Mouse (Mus musculus) midbrain, embryonic 14.5 days (tissue): ENCODE data around the gene Eif4e3. TPM values are rescaled to one million over a fixed set of nuclear protein-coding genes. Genes with fewer than 3 reads are reported as not detected.

Source experiments
- ATAC-seq: fragments of 200-750 bp; cut with Nextera tagmentation; 2 replicates; pipeline ENCODE4 v1.8.0; 2017; ENCODE audit warnings: moderate number of reproducible peaks, moderate library complexity; ENCODE audit not compliant: low FRiP score, low TSS enrichment
- DNase-seq: peaks from one replicate; pipeline ENCODE4 v3.0.0-alpha.2; 2015
- H3K27ac ChIP-seq: fragments of 300-500 bp; sonication (generic); replicated peaks from 2 replicates; pipeline ENCODE4 v1.5.1; 2014; ENCODE audit warnings: mild to moderate bottlenecking, low read depth, low read length, moderate library complexity
- H3K27me3 ChIP-seq: fragments of 300-500 bp; sonication (generic); 2 replicates; pipeline ENCODE4 v1.6.1; 2014; ENCODE audit warnings: low read length, control low read depth, mixed read lengths; ENCODE audit not compliant: control insufficient read depth, insufficient read depth
- H3K36me3 ChIP-seq: fragments of 300-500 bp; sonication (generic); 2 replicates; pipeline ENCODE4 v1.6.1; 2014; ENCODE audit warnings: low read length, control low read depth; ENCODE audit not compliant: control insufficient read depth, insufficient read depth
- H3K4me1 ChIP-seq: fragments of 300-500 bp; sonication (generic); 2 replicates; pipeline ENCODE4 v1.6.1; 2014; ENCODE audit warnings: mild to moderate bottlenecking, antibody characterized with exemption, low read length, control low read depth; ENCODE audit not compliant: control insufficient read depth, insufficient read depth
- H3K4me2 ChIP-seq: fragments of 300-500 bp; sonication (generic); 2 replicates; pipeline ENCODE4 v1.6.1; 2014; ENCODE audit warnings: mild to moderate bottlenecking, low read length, moderate library complexity
- H3K4me3 ChIP-seq: fragments of 300-500 bp; sonication (generic); replicated peaks from 2 replicates; pipeline ENCODE4 v1.5.1; 2014; ENCODE audit warnings: low read depth, low read length
- H3K9ac ChIP-seq: fragments of 300-500 bp; sonication (generic); replicated peaks from 2 replicates; pipeline ENCODE4 v1.6.1; 2014; ENCODE audit warnings: mild to moderate bottlenecking, low read length, moderate library complexity
- H3K9me3 ChIP-seq: fragments of 300-500 bp; sonication (generic); 2 replicates; pipeline ENCODE4 v1.6.1; 2016; ENCODE audit warnings: low read length, control low read depth, mixed read lengths; ENCODE audit not compliant: control insufficient read depth
- WGBS: fragments of 180-500 bp; shearing (Covaris S2); extraction: QIAGEN DNeasy Blood & Tissue Kit; methylation state at CpG from one replicate; pipeline ENCODE4 v1.1.7; 2014; 5-methylcytosine and 5-hydroxymethylcytosine counted together
- polyA plus RNA-seq: library from polyadenylated mRNA; unstranded; fragments of >200 nt; fragmentation: Nextera tagmentation; extraction: Ambion mirVana; gene quantifications from 2 replicates; pipeline ENCODE4 v1.2.1, GENCODE M21; 2014

Eif4e3 gene
- polyA plus RNA-seq, 1 experiment from 2014 or later: 7.8 TPM

DNA sequence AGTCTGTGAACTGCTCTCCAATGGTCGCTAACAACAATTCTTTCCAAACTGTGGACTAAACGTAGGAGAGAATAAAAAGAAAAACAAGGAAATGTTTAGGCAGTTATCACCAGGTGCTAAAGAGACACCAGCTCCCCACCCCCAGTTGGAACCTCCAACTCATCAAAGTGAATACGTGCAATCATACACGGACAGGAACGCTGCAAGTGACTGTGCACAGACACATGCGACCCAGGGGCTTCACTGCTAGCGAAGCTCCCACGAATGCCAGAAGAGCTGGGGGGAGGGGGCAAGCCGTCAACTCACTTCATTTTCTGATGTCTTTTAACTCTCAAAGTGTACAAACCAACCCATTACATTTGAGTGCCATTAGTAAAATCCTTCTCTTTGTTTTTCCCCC is 30.4 kb downstream of the Eif4e3 start:
- Histone ChIP-seq H3K4me1 (peaks cover 7% of the 10 kb centered on the region; the same call in 1 of the 2 replicates), H3K9ac (no peak overlapping the region), H3K27ac (no peak overlapping the region), H3K4me3 (no peak overlapping the region), H3K27me3 (no peaks in the 10 kb centered on the region), H3K36me3 (peaks cover 13% of the 10 kb centered on the region; the same call in 1 of the 2 replicates), H3K4me2 (no peak overlapping the region), H3K9me3 (no peaks in the 10 kb centered on the region)
- 52% methylated on average over 9 of the region's 9 CpGs for WGBS
- ATAC-seq: no peak
- DNase-seq: no peak

DNA sequence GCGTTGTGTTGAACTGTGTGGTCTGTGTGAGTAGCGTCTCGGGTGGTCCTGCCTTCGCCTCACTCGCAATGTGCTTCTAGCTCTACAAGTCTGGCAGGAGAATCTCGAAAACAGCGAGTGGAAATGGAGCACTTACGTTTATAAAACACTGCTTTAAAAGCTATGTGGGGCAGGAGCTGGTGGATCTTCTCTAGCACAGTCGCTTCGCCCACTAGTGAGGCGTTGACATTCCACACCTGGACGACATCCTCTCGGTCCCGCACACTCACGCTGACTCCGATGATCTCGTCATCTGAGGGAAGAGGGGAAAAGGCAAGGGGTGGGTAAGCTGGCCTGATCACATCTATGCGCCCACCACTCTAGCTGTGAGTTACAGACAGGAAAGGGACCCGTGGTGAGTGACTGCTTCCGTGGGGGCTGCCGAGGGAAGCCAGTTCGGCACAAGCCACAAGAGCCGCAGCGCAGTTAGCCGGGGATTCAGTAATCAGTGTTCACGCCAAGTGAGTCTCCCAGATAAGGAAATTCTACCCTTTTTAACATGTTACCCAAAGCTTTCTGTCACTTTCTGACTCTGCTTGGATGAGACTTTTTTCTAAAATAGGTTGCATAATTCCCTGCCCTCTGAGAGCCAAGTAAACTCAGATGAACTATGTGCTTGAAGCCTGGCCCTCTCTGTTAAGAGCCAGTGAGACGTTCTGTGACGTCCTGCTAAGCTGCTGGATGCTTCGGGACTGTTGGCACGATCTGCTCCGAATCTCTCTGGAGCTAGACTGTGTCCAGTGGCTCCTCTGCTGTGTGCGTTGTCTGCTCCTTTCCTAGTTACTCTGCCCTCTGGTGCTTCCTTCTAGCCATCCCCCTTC is 34.2 kb downstream of the Eif4e3 start:
- DNase-seq (no peak), ATAC-seq (no peak)
- 87% methylated on average over 32 of the region's 32 CpGs for WGBS

DNA sequence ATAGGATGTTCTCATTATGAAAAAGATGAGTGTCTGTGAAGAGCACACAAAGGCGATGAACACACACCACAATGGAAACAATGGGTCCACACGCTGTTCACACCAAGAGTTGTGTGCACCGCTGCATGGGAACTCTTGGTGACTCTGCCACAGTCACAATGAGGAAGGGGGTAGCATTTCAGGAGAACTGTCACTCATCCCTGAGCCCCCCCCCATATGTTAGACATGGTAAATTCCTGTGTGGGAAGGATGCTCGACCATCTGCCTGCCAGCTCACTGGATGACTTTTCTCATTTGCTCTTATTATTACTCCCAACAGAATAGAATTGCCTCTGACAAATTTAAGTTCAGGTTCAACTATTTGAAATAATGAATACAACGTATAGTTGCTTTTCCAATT is 34.9 kb downstream of the Eif4e3 start:
- no peak overlapping the region for H3K9ac ChIP-seq
- no peak overlapping the region for H3K4me2 ChIP-seq
- peaks cover 7% of the 10 kb centered on the region; the same call in 1 of the 2 replicates for H3K4me1 ChIP-seq
- 76% methylated on average over 5 of the region's 5 CpGs for WGBS
- H3K4me3 ChIP-seq: no peak overlapping the region
- ATAC-seq: no peak
- H3K27me3 ChIP-seq: no peaks in the 10 kb centered on the region
- no peak for DNase-seq
- H3K27ac ChIP-seq: no peak overlapping the region
- peaks cover 15% of the 10 kb centered on the region; the same call in 1 of the 2 replicates for H3K36me3 ChIP-seq
- no peaks in the 10 kb centered on the region for H3K9me3 ChIP-seq

More for the DNA sequence above, 34.2 kb downstream of the Eif4e3 start:
- Histone ChIP-seq H3K36me3 (peaks cover 15% of the 10 kb centered on the region; the same call in 1 of the 2 replicates), H3K27me3 (no peaks in the 10 kb centered on the region), H3K4me1 (peaks cover 7% of the 10 kb centered on the region; the same call in 1 of the 2 replicates), H3K9me3 (no peaks in the 10 kb centered on the region), H3K4me3 (no peak overlapping the region), H3K9ac (no peak overlapping the region), H3K4me2 (no peak overlapping the region), H3K27ac (no peak overlapping the region)

DNA sequence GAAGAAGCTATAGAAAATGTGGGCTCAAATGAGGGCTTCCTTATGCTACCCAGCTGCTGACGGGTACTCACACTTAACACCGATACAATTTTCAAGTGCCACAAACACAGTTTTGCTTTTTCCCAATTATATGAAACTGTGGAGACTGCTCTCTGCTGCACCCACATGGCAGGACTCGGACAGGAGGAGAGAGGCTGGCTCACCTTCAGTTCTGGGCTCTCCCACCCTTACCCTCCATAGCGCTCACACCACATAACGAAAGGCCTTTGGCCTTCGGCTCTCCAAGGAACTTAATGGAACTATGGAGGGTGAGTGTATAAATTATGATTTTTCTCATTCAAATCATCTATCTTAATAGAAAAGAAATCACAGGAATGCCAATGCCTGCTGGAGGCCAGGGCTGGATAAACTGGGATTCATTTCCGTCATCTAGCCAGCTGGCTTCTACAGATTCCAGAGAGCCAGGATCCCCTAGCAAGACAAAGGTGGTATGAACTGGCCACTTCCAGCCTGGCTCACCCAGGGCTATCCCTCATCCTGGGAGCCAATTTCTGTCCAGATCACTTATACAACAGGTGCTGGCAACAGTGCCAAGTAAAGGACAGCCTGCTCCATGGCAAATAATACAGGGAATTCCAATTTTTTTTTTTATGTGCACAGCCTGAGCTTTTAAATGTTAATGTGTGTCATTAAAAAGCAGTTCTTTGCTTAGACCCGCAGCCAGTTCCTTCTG is 36.7 kb downstream of the Eif4e3 start:
- Histone ChIP-seq H3K36me3 (peaks cover 15% of the 10 kb centered on the region; the same call in 1 of the 2 replicates), H3K27ac (no peak overlapping the region), H3K27me3 (no peaks in the 10 kb centered on the region), H3K4me3 (no peak overlapping the region), H3K9ac (no peak overlapping the region), H3K4me1 (peaks cover 4% of the 10 kb centered on the region; the same call in 1 of the 2 replicates), H3K4me2 (no peak overlapping the region), H3K9me3 (no peaks in the 10 kb centered on the region)
- 74% methylated on average over 8 of the region's 8 CpGs for whole genome bisulfite sequencing
- ATAC-seq (no peak), DNase-seq (no peak)

DNA sequence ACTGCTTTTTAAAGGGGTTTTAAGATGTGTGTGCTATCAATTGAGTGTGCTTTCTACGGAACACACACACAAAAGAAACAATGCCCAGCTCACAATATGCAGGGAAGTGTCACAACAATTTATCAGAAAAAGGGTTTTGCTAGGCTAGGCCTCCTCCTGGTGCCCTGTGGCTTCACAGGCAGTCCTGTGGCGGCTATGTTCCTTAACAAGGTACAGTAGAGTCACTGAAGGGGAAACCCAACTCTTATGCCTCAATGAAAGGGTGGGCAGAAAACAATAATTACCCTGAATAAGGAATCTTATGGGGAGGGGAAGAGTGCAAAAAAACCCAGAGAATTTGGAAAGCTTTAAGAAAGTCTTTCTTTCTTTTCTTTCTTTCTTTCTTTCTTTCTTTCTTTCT is 40.2 kb downstream of the Eif4e3 start:
- no peak overlapping the region for H3K27ac ChIP-seq
- no peak overlapping the region for H3K9ac ChIP-seq
- H3K27me3 ChIP-seq: no peaks in the 10 kb centered on the region
- peaks cover 4% of the 10 kb centered on the region; the same call in 1 of the 2 replicates for H3K4me1 ChIP-seq
- H3K4me3 ChIP-seq: no peak overlapping the region
- H3K36me3 ChIP-seq: 0 out of 2 replicates have a peak, but pooled peaks cover 6% of the 10 kb centered on the region
- no peak overlapping the region for H3K4me2 ChIP-seq
- no peak for DNase-seq
- no peaks in the 10 kb centered on the region for H3K9me3 ChIP-seq
- 57% methylated on average over 2 of the region's 2 CpGs for WGBS
- no peak for ATAC-seq

DNA sequence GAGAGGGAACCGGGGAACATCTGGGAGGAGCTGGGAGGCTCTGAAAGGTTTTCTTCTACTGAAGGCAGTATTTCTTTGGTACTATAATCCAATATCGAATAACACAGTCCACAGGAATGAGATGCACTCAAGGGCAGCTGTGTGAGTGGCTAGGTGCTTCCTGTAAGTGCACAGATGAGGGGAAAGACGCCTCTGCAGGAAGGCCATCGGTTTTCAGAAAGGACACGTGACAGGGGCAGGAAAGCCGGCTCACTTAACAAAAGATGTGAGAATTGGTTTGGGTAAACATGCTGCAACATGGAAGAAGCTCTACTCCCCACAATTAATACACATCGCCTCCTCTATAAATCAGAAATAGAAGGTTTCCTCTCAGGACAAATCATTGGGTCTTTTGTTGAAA is 40.8 kb downstream of the Eif4e3 start:
- H3K27ac ChIP-seq: no peak overlapping the region
- H3K4me3 ChIP-seq: no peak overlapping the region
- WGBS: 19% methylated on average over 7 of the region's 7 CpGs
- no peak for ATAC-seq
- H3K36me3 ChIP-seq: 0 out of 2 replicates have a peak, but pooled peaks cover 6% of the 10 kb centered on the region
- peaks cover 4% of the 10 kb centered on the region; the same call in 1 of the 2 replicates for H3K4me1 ChIP-seq
- H3K4me2 ChIP-seq: no peak overlapping the region
- H3K9me3 ChIP-seq: no peaks in the 10 kb centered on the region
- no peak for DNase-seq
- H3K9ac ChIP-seq: no peak overlapping the region
- H3K27me3 ChIP-seq: no peaks in the 10 kb centered on the region

DNA sequence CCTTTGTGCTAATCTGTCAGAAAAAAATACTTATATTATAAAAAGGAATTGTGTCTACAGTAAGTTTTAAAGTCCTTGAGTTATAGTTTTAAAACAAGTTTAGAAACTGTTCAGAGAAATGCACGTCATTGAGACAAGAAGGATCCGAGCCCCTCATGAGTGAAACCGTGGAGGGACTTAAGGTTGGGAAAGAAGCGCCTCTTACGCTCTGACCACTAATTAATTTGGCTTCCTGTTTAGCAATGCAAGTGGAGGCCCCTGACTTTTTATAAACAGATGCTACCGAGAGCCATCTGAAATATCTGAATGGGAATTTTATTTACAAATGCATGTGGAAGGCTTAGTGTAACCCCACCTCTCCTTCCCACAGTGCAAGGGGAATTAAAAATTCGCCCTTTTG is 41.3 kb downstream of the Eif4e3 start:
- no peaks in the 10 kb centered on the region for H3K9me3 ChIP-seq
- no peaks in the 10 kb centered on the region for H3K27me3 ChIP-seq
- H3K4me1 ChIP-seq: peaks cover 4% of the 10 kb centered on the region; the same call in 1 of the 2 replicates
- H3K27ac ChIP-seq: no peak overlapping the region
- no peak overlapping the region for H3K4me2 ChIP-seq
- DNase-seq (no peak), ATAC-seq (no peak)
- H3K4me3 ChIP-seq: no peak overlapping the region
- 0 out of 2 replicates have a peak, but pooled peaks cover 6% of the 10 kb centered on the region for H3K36me3 ChIP-seq
- WGBS: 40% methylated on average over 7 of the region's 7 CpGs
- H3K9ac ChIP-seq: no peak overlapping the region

DNA sequence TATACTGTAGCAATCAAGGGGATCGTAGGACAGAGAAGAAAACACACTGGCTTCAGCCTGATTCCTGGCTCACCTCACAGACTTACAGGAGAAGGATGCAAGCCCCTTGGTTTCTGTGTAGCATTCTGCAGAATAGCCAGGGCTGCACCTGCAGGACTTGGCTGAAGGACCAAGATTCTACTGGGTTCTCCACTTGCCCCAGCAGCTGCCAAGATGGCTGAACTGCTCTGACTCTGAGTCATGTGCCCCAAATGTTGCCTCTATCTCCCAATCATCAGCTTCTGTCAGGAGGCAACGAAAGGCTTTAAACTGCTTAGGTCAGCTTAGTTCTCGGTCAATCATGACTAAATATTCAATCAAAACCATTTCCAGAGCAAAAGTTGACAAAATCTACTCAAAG is 42.0 kb downstream of the Eif4e3 start:
- no peaks in the 10 kb centered on the region for H3K27me3 ChIP-seq
- H3K27ac ChIP-seq: no peak overlapping the region
- no peak overlapping the region for H3K4me3 ChIP-seq
- H3K36me3 ChIP-seq: 0 out of 2 replicates have a peak, but pooled peaks cover 6% of the 10 kb centered on the region
- WGBS: 78% methylated on average over 3 of the region's 3 CpGs
- no peak overlapping the region for H3K9ac ChIP-seq
- ATAC-seq (no peak), DNase-seq (no peak)
- H3K9me3 ChIP-seq: no peaks in the 10 kb centered on the region
- H3K4me2 ChIP-seq: no peak overlapping the region
- H3K4me1 ChIP-seq: peaks cover 4% of the 10 kb centered on the region; the same call in 1 of the 2 replicates
